Mouse (Mus musculus) neural tube, embryonic 10.5 days (tissue): ENCODE results near the gene Sort1.
"Not testable (repeated sequence)": the region's sequence is repeated elsewhere in the genome, so short reads cannot be mapped to it uniquely, and the experiment has no call there.

Experiments
- DNase-seq: peaks from one replicate; pipeline ENCODE4 v3.0.0-alpha.2; 2017; ENCODE audit warnings: low spot score; ENCODE audit errors: extremely low spot score

Sort1 gene

DNA sequence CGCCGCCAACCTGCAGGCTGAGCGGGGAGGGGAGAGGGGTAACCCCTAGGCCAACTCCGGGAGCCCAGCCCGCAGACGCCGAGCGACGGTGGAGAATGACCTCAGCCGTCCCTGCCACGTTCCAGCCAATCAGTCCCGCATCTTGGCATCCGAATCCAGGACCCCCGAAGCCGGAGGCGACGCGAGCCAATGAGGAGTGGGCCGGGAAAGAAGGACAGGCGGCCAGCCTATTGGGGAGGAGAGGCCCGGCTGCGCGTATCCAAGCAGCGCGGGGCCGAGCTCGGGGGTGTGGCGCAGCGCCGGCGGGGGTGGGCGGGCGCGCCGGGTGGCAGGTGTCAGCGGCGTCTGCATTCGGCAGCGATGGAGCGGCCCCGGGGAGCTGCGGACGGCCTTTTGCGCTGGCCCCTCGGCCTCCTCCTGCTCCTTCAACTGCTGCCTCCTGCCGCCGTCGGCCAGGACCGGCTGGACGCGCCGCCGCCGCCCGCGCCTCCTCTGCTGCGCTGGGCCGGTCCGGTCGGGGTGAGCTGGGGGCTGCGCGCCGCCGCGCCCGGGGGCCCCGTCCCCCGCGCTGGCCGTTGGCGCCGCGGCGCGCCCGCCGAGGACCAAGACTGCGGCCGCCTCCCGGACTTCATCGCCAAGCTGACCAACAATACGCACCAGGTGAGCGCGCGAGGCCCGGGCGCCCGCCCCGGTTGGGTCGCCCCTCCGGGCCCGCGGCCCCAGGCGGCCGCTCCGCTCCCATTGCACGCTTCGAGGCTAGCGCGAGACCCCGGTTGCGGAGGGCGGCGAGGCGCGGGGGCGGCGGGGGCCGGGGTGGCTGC is at the start of gene Sort1:
Gene Sort1, plus strand, starts transcription at position 302 of the 821 bp plus-strand sequence.
- DNase-seq = peak; percentile 92

DNA sequence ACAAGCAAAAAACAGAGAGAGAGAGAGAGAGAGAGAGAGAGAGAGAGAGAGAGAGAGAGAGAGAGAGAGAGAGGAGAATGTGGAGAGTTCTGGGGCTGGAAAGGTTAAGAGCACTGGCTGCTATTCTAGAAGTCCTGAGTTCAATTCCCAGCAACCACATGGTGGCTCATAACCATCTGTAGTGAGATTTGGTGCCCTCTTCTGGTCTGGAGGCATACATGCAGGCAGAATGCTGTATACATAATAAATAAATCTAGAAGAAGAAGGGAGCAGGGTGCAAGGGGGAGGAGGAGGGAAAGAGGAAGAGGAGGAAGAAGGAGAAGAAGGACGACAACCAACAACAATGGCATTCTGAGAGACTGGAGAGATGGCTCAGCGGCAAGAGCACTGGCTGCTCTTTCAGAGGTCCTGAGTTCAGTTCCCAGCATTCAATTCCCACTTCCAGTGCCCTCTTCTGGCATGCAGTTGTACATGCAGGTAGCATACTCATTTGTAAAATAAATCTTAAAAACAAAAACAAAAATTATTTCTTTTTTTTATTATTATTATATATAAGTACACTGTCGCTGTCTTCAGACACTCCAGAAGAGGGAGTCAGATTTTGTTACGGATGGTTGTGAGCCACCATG is 46.3 kb upstream of the Sort1 start:
- not testable (repeated sequence) for DNase-seq

DNA sequence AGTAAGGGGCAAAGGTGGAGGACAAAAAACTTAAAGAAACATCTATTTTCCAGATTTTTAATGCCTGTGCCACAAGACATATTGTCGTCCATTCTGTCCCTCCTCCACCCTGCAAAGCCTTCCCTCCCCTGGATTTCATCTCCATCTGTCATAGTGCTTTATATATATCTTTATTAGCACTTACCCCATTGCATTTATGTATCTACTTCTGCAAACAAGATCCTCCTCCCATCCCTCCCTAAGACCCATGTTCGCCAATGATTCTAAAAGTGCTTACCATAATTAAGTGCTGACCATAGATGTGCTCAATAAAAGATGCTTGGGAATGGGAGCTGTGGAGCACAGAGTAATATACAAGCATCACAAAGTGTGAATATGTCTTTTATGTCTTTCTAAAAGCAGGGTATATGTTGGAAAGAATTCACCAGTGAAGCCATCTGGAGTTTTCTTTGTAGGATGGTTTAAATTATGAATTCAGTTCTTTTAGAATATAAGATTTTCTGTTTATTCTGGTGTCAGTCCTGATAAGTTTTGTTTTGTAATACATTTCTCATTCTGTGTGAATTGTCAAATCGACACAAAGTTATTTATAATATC is 42.5 kb upstream of the Sort1 start:
- DNase-seq = no peak

DNA sequence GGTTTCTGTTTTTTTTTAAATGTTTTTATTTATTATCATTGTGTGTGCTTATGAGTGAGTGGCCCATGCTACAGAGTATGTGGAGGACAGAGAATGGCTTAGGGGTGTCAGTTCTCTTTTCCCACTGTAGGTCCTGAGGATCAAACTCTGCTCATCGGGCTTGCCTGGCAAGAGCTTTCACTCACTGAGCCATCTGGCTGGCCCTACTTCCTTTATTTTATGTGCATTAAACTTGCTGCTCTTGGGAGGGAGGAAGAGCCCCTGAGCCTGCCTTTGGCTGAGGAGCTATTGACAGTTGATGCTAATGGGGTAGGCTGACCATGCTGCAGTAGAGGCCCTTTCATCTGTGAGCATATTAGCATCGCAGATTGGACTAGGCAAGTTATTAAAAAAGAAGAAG is 37.0 kb upstream of the Sort1 start:
- DNase-seq = no peak

DNA sequence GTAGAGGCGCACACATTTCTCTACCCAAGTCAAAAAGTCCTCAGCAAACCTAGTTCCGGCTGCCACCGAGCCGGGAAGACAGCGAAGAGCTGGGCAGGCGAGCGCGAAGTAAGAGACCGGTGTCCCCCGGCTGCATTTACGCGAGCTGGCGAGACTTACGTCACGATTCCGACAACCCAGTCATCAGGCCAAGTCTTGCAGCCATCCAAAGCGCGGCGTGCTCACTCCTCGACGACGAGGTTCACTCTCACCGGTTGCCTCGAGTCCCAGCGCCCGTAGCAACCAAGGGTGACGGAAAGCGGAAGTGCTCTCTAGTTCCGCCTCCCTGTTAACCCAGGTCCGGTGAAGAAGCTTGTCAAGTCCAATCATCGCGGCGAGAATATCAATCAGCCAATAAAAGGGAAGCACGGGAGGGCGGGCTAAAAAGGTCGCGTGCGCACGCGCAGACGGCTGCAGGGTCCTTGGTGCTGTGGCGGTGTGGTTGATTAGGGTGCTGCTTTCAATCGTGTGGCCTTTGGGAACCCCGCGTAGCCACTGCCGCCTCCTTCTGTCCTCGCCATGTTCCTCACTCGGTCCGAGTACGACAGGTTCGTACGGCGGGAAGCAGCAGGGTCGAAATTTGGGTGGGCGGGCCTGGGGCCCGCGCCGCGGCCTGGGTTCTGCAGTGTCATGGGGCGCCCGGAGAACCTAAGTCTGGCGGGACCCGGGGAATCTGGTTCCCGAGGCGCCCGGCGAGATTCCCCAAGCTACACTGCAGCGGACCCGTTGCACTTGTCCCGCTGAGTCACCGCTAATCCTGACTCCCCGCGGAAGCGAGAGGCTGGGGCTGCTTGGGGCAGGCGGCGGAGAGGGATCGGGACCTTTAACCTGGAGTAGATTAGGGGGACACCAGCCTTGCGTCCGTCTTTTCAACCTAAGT is 26.9 kb upstream of the Sort1 start, which contains the start of gene Psma5:
Gene Psma5, plus strand, starts transcription at position 208 of the 919 bp plus-strand sequence.
- peak; percentile 94 for DNase-seq

DNA sequence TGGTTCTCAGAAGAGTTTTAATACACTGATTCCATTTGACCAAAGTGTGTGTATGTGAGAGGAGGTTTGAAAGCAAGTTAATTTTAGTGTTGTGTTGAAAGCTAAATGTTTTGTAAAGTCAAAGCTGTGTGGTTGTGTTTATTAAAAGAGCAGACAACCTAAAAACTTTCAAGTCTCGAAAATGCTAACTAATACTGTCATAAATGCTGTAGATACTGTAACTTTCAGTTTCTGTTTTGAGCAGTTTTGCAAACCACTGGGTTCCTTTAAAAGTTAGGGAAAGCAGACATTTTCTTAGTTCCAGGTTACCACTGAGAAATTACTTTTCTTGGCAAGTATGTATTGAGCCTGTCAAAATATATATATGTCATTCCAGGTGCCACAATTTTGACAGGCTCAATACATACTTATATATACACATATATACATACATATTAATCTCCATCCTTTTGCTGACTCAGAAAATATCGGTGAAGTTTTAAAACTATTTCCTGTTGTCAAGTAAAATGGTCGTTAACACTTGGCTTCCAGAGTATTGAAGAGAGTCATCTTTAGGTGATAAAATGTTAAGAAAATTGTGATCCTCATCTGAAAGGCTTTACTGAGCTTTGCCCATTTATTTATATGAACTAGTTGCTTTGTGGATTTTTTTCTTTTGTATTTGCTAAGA is 25.9 kb upstream of the Sort1 start:
- no peak for DNase-seq

DNA sequence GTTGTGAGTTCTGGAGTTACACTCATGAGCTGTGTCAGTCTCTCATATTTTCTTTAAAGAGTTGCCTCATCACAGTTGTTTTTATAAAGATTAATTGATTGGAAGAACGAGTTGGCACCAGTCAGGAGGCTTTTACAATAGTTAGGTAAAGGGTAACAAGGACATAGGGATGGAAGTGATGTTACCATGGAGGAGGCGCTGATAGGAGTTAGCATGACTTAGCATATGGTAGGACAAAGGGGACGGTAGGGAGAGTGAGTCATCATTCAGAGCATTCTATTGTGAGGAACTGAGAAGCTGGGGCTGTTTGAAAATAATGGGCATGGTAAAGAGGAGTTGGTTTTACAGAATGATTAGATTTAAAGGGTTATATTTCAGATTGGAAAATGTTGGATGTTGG is 24.6 kb upstream of the Sort1 start:
- DNase-seq = no peak

DNA sequence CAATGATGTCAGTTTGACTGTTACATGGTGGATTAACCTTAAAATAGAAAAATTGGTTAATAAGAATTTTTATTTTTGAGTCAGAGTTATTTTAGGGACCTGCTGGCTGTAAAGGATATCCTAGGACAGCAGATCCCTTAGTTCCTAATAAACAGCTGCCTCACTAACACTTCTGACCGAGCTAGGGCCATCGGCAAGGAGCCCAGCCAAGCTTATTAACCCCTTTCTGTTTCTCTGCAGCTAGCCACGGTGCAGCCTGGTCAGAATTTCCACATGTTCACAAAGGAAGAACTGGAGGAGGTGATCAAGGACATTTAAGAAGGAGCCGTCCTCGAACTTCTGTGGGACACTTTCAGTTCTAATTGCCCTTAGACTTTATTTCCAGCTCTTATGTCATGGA is 4.4 kb upstream of the Sort1 start:
- DNase-seq = not testable (repeated sequence)

DNA sequence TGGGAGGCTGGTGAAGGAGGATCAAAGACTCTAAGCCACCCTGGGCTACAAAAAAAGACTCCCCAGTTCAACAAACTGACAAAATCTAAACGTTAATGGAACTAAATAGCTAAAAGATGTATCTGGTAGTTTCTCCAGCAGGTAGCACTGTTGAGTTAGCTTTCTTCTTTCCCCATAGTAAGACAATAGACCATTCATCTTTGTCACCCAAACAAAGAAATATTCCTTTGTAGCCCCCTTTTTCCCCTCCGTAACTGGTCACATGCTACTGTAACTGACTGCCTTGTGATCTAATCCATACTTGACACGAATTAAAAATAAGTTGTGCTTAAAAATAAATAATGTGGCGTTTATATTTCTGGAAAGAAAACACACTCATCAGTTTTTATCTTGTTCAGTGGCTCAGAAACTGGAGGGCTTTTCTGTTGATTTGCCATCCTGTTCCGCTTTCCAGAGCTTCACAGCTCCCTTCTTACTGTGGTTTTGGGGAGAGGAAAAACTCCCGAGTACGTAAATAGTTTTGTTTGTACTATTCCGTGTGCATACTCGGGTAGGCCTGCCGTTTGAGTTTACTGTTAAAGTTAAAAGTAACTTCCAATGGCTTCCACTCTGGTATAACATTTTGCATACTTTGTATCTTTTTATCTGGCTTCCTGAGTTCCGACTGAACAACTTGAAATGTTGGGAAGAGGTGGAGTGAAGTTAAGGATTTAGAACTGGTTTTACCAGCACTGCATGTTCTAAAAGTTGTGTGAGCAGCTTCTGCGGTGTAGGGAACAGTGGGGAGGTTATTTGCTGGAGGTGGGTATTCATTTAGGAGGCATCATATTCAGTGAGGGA is 1.3 kb upstream of the Sort1 start:
- no peak for DNase-seq

DNA sequence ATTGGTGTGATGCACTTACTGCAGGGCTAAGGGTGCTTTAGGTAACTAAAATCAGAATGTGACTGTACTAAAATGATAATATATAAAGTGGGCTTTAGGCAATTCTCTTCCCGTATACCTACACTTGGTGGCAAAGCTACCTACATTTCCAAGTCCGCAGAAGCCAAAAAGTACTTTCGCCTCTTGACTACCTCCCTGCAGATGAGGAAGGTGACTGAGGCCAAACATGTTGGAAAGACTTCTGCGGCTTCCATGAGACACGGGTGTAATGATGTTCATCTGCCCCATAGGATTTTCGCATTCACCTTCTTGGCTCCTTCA is 681 bp upstream of the Sort1 start:
- DNase-seq = no peak

DNA sequence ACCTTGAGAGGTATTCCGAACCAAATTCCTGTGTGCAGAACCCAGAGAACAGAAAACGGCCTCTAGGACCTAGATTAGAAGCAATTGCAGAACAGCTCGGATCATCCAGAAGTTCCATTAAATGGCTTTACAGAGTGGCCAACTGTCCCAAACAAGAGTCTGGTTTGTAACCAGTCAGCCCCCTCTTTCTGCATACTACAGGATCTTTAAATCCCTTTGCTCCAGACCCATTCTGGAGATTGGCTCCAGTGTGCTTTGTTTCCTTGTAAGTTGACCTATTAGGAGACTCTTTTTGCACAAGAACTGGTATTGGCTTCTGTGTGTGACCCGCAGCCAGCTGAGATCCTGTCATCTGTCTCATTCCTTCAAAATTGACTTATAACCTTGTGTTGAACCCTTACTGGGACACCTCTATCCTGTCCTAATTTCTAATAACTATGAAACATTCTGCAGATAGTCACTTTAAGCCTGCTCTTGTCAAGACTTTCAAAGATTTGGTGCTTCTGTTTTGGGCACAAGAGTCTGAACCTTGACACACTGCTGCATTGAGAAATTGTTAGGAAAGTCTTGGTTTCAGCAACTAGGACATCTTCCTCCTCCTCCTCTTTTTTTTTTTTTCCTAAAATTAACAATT is 1.3 kb downstream of the Sort1 start:
- no peak for DNase-seq

DNA sequence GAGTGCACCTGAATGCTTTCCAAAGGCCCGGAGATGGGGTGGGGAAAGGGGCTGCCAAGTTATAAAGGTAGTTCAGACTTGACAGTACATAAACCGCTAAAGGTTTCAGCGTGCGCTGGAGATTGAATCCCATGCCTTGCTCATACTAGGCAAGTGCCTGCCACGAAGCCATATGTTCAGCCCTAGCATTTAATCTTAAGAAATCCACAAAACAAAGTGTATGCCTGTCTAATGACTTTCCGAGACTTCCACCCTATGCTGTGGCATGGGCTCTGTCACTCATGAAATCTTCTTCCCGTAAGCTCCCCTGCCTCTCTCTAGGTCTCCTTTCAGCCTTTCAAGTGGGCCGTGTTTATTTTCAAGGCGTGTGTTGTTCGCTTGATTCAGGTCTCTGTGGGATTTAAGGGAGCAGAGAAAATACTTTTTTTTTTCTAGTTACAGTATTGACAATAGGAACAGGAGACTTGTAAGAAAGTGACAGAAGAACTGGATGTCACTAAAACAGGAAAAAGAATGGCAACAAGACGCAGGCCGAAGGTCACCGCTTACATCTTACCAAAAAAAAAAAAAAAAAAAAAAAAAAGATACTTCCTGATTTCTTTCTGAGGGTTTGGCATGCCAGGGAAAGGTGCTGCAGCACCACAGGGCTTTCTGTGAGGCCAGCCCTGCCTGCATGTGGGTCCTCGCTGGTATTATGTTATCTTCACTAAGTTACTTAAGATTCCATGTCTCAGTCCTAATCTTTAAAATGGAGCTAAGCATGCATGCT is 3.0 kb downstream of the Sort1 start:
- no peak for DNase-seq

DNA sequence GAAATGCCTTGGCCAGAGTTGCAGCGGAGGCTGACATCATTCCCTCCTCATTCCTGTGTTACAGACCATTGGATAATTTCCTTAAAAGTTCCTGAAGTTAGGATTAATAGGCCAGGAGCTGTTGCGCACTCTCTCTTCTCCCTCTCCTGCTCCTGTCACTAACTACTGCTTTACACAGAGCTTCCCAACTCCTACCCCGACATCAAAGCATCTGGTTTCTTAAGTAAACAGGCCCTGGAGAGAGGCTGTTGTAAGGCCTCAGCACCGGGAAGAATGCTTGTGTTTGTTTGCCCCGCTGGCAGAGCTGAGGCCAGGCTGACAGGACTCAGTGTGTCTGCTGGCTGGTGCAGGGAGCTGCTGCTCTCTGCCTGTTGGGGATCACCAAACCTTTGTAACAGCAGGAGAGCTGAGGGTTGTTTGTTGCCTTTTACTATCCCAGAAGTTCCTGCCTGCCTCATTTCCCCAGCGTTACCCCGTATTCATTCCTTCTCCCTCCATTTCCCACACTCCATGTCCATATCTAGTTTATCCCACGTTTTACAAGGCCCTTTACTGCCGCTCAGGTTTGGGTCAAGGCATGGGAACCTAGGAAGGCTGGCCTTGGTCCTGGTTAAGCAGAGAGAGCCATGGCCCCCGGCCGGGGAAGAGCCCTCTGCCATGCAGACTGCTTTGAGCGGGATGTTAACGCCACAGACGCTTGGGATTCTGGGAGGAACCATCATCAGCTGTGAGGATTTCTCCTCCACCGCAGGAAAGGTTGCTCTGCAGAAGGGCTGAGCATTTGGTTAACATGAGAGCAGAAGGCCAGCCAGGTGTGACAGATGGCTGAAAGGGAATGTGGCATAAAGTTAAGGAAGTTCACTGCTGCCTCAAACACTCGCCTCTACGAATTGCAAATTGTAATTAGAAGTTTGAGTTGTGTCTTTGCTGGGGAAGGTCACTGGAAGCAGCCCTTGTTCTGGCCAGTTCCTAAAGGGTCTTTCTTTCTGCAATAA is 4.2 kb downstream of the Sort1 start:
- peak; percentile 39 for DNase-seq

DNA sequence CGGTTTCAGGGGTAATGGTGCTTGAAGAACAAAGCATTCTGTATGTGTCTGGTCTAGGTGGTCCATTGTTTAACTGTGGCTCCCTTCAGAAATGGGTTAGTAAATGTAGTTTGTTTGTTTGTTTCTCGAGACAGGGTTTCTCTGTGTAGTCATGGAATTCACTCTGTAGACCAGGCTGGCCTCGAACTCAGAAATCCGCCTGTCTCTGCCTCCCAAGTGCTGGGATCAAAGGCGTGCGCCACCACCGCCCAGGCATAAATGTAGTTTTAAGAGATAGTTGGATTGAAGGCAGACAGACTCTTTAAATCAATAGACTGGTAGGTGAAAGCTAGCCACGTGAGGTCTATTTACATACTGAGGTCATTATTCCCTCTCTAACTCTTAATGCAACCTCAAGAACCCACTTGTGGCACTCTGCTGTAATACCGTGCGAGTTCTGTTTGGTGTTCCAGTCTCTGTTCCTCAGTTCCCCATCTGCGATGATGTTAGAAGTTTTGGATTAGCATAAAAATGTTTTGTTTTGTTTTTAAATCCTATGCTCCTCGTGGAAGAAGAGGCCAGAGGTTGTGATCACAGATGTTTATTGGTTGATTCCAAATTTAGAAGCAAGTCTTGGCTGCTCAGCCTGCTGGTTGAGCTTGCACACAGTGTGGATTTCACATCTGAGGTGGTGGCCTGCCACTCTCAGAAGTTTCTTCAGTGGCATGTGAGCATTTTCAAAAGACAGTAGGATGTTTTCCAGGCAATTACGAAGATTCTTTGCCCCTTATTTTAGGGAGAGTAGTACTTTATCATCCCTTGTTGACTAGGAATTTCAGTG is 5.6 kb downstream of the Sort1 start:
- DNase-seq = no peak

DNA sequence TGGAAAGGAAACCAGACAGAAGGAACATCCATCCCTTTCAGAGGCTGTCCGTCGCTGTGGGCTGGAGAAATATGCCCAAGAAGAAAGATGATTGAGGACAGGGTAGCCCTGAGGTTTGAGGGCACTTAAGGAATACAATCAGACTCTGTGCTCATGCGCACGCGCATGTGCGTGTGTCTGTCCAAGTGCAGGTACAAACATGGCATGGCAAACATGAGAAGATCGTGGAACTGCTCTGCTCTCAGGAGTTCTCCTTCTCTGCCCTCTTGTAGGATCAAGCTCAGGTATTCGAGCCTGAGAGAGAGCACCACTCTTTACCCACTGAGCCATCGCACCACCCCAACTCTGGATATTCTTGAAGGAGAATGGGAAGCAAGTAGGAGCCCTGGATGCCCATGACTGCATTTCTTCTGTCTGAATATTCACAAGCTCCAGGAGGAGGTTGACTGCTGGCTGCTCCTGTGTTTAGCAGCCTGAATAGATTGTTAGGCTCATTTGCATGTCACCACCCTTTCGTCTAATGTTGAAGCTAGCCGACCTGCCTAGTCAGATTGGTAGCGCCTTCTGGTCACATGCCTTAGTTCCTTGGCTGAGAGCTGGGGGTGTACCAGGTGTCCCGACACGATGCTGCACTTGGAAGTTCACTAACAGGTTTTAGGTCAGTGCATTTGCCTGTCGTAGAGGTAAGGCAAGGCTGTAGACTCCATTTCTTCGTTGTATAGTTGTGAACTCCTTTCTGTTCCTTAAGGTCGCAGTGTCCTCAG is 7.3 kb downstream of the Sort1 start:
- no peak for DNase-seq

DNA sequence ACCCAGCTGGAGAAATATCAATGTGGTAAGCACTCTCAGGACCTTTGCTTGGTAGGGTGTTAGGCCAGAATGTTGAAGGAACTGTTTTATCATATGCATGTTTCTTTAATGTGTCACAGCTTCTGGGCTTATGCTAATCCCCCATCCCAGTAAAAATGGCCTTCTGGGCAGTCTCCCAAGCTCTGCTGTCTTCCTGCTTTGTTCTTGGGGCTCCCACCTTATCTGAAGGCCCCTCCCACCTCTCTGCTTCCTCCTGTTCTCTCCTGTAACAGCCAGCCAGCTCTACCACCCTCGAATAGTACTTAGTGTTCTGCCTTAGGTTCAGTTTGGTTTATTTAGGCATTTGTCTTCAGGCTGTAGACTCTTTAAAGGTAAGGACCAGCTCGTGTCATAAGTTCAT is 10.5 kb downstream of the Sort1 start:
- no peak for DNase-seq
